Mouse (Mus musculus) spleen, embryonic (tissue): ENCODE data around the gene Sdr9c7.
"Not testable (repeated sequence)": the region's sequence is repeated elsewhere in the genome, so short reads cannot be mapped to it uniquely, and the experiment has no call there.

ENCODE experiments used
- CTCF ChIA-PET: fragments of 350-600 bp; sonication (Branson Sonifier 250); formaldehyde crosslinking; loops from one replicate; lab custom pipeline; 2022; lab: Charles Lee

The Sdr9c7 gene

DNA sequence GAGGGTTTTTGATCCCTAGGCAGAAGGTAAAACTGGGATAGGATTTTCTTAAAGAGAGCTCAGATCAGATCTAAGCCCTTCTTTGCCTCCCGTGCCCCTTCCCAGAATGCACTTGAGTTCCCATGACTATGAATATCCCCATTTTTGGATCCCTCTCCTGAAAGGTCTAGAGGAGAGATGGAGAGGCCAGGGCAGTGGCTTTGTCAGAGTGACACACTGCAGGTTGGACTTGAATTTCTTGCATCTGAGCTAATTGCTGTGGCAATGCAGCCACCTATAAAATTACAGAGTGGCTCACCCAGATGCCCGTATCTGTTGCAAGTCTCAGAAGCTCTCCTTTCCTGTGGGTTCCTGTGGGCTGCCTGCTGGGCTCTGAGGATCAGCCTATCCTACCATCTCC is at the start of gene Sdr9c7:
TSS of gene Sdr9c7 (plus strand) at position 301 of the 400 bp plus-strand sequence.
- CTCF ChIA-PET, result no interaction called here

- CTCF ChIA-PET, result no interaction called here
Observed at GRCm38 (mm10) chr10:127849628-127850027, 48.7 kb upstream of the Sdr9c7 start, which contains the start of gene Rdh19. Gene Rdh19, plus strand, starts transcription at chr10:127849928.

- CTCF ChIA-PET, result no interaction called here
Observed at GRCm38 (mm10) chr10:127856376-127856775, 41.9 kb upstream of the Sdr9c7 start.

DNA sequence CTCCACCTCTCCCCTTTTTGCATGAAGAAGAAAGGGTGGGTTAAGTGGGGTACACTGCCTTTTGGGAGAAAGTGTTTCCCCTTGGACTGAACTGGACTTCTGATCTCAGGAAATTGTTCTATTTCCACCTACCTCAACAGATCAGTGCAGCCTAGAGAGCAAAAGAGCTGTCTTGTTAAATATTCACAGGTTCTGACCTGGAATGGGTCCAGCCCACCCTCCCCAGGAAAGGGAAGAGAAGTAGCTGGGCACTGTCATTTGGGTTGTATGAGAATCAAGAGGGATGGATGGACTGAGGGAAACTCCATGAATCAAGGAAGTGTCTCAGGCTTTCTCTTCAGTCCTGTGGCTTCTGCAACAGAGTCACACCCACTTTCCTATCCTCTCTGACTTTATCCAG is 33.4 kb upstream of the Sdr9c7 start:
- CTCF ChIA-PET, result no interaction called here

DNA sequence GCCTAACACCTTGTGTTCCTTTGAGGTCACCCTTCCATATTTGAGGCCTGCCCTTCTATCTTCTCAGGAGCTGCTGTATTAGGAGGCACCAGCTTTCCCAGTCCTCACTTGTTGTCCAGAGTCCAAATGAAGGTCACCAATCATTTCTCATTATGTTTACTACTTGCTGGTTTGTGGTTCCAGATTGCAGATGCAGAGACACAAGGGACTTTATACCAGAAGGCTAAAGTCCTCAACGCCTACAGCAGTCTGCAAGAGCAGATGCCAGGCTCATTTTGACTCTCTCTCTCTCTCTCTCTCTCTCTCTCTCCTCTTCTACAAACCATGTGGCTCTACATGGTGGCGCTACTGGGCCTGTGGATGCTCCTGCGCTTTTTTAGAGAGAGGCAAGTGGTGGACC is 32.1 kb upstream of the Sdr9c7 start, which contains the start of gene Rdh16f2:
TSS of gene Rdh16f2 (plus strand) at position 243 of the 400 bp plus-strand sequence.
- CTCF ChIA-PET, result no interaction called here

DNA sequence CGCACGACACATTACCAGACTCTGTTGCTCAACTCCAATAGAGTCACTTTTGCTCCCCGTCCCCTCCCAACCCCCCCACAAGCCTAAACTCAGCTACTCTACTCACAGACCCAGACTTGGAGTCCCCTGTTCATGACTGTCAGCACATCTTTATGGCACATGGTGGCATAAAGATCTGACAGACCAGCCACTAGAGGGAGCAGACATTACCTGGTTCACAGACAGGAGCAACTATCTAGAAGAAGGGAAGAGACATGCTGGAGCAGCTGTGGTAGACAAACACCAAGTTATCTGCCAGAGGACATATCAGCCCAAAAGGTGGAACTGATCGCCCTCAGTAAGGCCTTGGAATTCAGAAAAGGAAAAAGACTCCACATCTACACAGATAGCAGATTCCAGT is 25.8 kb upstream of the Sdr9c7 start:
- CTCF ChIA-PET, result no interaction called here

- CTCF ChIA-PET, result no interaction called here
Observed at GRCm38 (mm10) chr10:127877681-127878080, 20.6 kb upstream of the Sdr9c7 start.

- CTCF ChIA-PET, result no interaction called here
Observed at GRCm38 (mm10) chr10:127878262-127879057, 19.9 kb upstream of the Sdr9c7 start.

GRCm38 (mm10) chr10:127879155-127879688 is 19.1 kb upstream of the Sdr9c7 start:
- CTCF ChIA-PET, result no interaction called here

GRCm38 (mm10) chr10:127881041-127881440 is 17.3 kb upstream of the Sdr9c7 start:
- CTCF ChIA-PET, result no interaction called here

- CTCF ChIA-PET, result no interaction called here
Observed at GRCm38 (mm10) chr10:127886551-127886950, 11.8 kb upstream of the Sdr9c7 start.

DNA sequence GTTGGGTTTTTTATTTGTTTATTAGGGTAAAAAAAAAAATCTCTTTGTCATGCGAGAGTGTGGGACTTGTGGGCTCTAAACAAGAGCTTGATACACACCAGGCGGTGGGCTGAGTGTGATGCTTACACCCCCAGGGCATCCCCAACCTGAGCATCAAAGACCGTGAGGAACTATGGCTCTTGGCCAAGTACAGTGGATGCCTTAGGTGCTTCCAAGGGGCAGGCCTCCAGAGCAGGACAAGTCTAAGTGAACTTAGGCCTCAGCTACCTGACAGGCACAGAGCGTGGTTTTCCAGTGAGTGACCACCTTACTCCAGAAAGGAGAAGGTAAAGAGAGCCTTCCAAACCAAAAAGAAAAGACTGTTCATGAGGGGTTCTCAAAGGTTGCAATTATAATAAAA is 11.3 kb upstream of the Sdr9c7 start:
- CTCF ChIA-PET, result no interaction called here

- CTCF ChIA-PET, result no interaction called here
Observed at GRCm38 (mm10) chr10:127888605-127889004, 9.7 kb upstream of the Sdr9c7 start, which contains the start of gene Rdh7. Gene Rdh7, minus strand, starts transcription at chr10:127888817.

- CTCF ChIA-PET, result no interaction called here
Observed at GRCm38 (mm10) chr10:127891481-127891880, 6.8 kb upstream of the Sdr9c7 start.

DNA sequence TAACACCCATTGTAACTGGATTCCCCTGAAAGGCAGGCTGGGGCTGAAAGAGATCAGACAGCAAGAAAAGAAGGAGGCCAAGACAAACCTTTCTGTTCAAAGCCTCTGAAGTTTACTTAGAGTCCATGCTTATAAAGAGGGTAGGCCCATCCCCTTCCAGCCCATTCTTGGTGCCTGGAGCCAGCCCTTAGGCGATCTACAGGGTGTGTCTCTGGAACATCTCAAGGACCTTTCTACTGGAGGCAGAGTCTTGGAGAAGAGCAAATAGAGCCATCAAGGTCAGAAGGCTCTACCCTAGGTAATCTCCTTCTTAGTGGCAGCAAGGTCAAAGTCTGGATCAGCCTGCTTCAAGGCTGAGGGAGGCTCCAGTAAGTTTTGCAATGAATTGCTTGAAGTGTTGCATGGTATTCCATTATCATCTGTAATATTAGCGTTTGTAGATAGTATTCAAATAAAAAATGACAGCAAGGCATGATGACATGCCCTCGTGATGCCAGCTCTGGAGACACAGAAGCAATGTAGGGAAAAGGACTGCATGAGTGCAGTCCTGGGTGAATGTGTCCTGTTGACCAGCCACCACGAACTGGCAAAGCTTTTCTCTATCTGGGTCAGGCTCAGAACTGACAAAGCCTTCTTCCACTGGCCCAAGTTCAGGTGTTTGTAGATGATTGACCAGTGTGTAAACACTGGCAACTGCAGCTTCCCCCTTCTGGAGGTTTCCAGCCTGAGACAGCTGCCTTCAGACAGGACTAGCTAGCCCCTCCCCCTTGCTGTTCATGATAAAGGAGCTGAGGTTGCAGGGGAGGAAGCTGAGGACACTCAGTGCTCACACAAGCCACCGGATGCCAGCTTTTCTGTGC is 4.9 kb upstream of the Sdr9c7 start:
- CTCF ChIA-PET, result not testable (repeated sequence)

DNA sequence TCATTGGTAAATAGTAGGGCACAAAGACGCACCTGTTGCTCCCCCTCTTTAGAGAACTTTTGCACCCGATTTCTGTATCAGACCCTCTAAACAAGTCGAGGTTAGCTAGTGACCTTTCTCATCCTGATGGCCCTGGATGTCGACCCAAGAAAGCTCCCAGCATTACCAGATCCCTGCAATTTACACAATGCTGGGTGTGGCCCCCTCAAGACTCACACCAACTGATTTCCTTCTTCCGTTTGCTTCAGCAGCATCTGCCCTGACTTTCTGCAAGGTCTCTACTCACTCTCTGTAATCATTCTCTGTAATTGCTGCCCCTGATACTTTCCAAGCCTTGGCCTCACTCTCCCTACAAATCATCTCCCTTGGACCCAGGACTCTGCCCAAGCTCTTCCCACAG is 1.6 kb upstream of the Sdr9c7 start:
- CTCF ChIA-PET, result no interaction called here

- CTCF ChIA-PET, result no interaction called here
Observed at GRCm38 (mm10) chr10:127897506-127897905, 812 bp upstream of the Sdr9c7 start.

GRCm38 (mm10) chr10:127899783-127900182 is 1.5 kb downstream of the Sdr9c7 start:
- CTCF ChIA-PET, result no interaction called here

DNA sequence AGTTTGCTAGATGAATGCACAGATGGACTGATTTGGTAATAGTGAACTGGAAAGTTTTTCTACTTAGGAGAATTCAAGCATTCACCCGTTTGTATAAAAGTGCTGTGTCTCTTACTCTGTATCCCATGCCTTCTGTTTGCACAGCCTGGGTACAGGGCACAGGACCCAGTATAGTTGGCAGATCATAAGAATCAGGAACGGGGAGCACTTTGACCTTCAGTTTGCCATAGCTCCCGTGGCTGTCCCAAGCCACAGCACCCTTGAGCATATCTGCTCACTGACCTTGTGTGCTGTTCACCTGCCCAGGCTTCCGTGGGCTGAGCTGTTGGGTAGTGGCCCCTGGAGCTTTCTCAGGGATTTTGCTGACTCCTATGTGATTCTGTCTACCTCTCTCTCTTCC is 3.4 kb downstream of the Sdr9c7 start:
- CTCF ChIA-PET, result no interaction called here

- CTCF ChIA-PET, result no interaction called here
Observed at GRCm38 (mm10) chr10:127903116-127903515, 4.8 kb downstream of the Sdr9c7 start.

- CTCF ChIA-PET, result interaction anchor here (0.6 kb wide), 1 partner anchor 271 kb away, joined by 6 read pairs; no protein-coding TSS in a partner anchor
Observed at GRCm38 (mm10) chr10:127904718-127905446, 6.6 kb downstream of the Sdr9c7 start.
